Mouse (Mus musculus) bone marrow, adult 2 months (tissue): ENCODE data around the gene Ifngr2.

ENCODE experiments used
- CTCF ChIP-seq: fragments of 200-500 bp; IDR thresholded peaks from 2 replicates; pipeline ENCODE4 v1.5.1; 2011; ENCODE audit warnings: low read length, control low read depth; ENCODE audit not compliant: control insufficient read depth, insufficient read depth
- POLR2A ChIP-seq: fragments of 200-500 bp; IDR thresholded peaks from 2 replicates; pipeline ENCODE4 v1.6.1; 2011; ENCODE audit warnings: low read depth, mild to moderate bottlenecking, control low read depth, low read length, borderline replicate concordance; ENCODE audit not compliant: control insufficient read depth

GRCm38 (mm10) chr16:91565292-91565951, 18.6 kb downstream of the Ifngr2 start:
- TF ChIP-seq POLR2A = no peak
- TF ChIP-seq CTCF = no peak
